Comparison of ENCODE assay signal across 12 mouse cellular contexts in genomic region chr7:19564455-19564854, GRCm38 (mm10). TPM values are rescaled to one million over a fixed set of nuclear protein-coding genes. Genes with fewer than 3 reads are reported as not detected.
DNase-seq lines count a peak whose midpoint lies in the region; ATAC-seq and TF ChIP-seq lines count a peak whose summit lies in the region.
"Had no signal": no experiment of that assay in that cellular context is flagged by ENCODE, and none has a peak within 500 bp of the region (broad histone marks: within the 10 kb centered on the region; RNA-seq: fewer than 3 reads in every experiment).

No protein-coding gene starts in this region.

- whole genome bisulfite sequencing in forebrain, postnatal 0 days: 90% methylated on average over 4 of the region's 4 CpGs
- 91% methylated on average over 4 of the region's 4 CpGs for WGBS in forebrain, embryonic 16.5 days
- 82% methylated on average over 4 of the region's 4 CpGs for WGBS in liver, embryonic 16.5 days (ENCODE audit: insufficient replicate concordance)
- WGBS in hindbrain, embryonic 10.5 days: 91% methylated on average over 4 of the region's 4 CpGs

- H3K9ac ChIP-seq in forebrain, postnatal 0 days: no peak overlapping the region
- no peak overlapping the region for H3K9ac ChIP-seq in forebrain, embryonic 16.5 days (replicated peaks; ENCODE audit: low read depth, low read length)
- H3K9ac ChIP-seq in liver, embryonic 16.5 days (ENCODE audit: low read depth, low read length): peak overlapping the region; percentile 23; the same call in 1 of the 2 replicates
- H3K9ac ChIP-seq: embryonic facial prominence, embryonic 12.5 days had no signal

- H3K36me3 ChIP-seq in forebrain, postnatal 0 days (ENCODE audit: insufficient read depth): peaks cover 26% of the 10 kb centered on the region
- H3K36me3 ChIP-seq in forebrain, embryonic 16.5 days (ENCODE audit: control insufficient read depth, insufficient read depth): peaks cover 12% of the 10 kb centered on the region
- H3K36me3 ChIP-seq in liver, embryonic 16.5 days (ENCODE audit: control insufficient read depth, insufficient read depth): peaks cover 17% of the 10 kb centered on the region
- peaks cover 47% of the 10 kb centered on the region for H3K36me3 ChIP-seq in hindbrain, embryonic 10.5 days

- H3K4me1 ChIP-seq in forebrain, postnatal 0 days (ENCODE audit: insufficient read depth): 0 out of 2 replicates have a peak, but pooled peaks cover 19% of the 10 kb centered on the region
- H3K4me1 ChIP-seq in forebrain, embryonic 16.5 days (replicated peaks; ENCODE audit: control insufficient read depth, insufficient read depth, low read length): peaks cover 27% of the 10 kb centered on the region
- peaks cover 47% of the 10 kb centered on the region for H3K4me1 ChIP-seq in liver, embryonic 16.5 days (ENCODE audit: control insufficient read depth, low read depth, low read length)
- peaks cover 36% of the 10 kb centered on the region for H3K4me1 ChIP-seq in hindbrain, embryonic 10.5 days (replicated peaks)

- TF ChIP-seq CTCF in forebrain, postnatal 0 days (IDR thresholded peaks at IDR 0.05; ENCODE audit: low read depth): peak; percentile 31; the same call in 1 of the 2 replicates

- DNase-seq in forebrain, postnatal 0 days: no peak
- peak; percentile 42 for DNase-seq in lung, postnatal 10 days
- no peak for DNase-seq in lung, adult 18-20 months
- peak; percentile 57 for DNase-seq in NIH3T3 (ENCODE audit: low read depth)
- no peak for DNase-seq in retina, postnatal 1 day
- no peak for DNase-seq in hindbrain, embryonic 10.5 days (ENCODE audit: low spot score)
- DNase-seq: midbrain, embryonic 14.5 days had no signal

- no peak overlapping the region for H3K27ac ChIP-seq in forebrain, postnatal 0 days (ENCODE audit: low read depth, low read length)
- no peak overlapping the region for H3K27ac ChIP-seq in forebrain, embryonic 16.5 days (ENCODE audit: low read length)
- peak overlapping the region; percentile 96 for H3K27ac ChIP-seq in liver, embryonic 16.5 days (ENCODE audit: low read length)
- no peak overlapping the region for H3K27ac ChIP-seq in hindbrain, embryonic 10.5 days
- H3K27ac ChIP-seq: embryonic facial prominence, embryonic 12.5 days had no signal

- ATAC-seq in forebrain, postnatal 0 days: no peak
- ATAC-seq in forebrain, embryonic 16.5 days: no peak
- no peak for ATAC-seq in liver, embryonic 16.5 days (ENCODE audit: low read depth)

- H3K27me3 ChIP-seq in forebrain, postnatal 0 days (ENCODE audit: insufficient read depth, low read length): no peaks in the 10 kb centered on the region
- no peaks in the 10 kb centered on the region for H3K27me3 ChIP-seq in forebrain, embryonic 16.5 days (replicated peaks; ENCODE audit: control insufficient read depth, insufficient read depth, low read length)
- H3K27me3 ChIP-seq in liver, embryonic 16.5 days (ENCODE audit: control insufficient read depth, insufficient read depth, low read depth, low read length): no peaks in the 10 kb centered on the region
- no peaks in the 10 kb centered on the region for H3K27me3 ChIP-seq in hindbrain, embryonic 10.5 days (ENCODE audit: insufficient read depth, poor library complexity, severe bottlenecking)
- H3K27me3 ChIP-seq: embryonic facial prominence, embryonic 12.5 days had no signal

- H3K4me2 ChIP-seq in forebrain, postnatal 0 days (ENCODE audit: low read depth): no peak overlapping the region
- H3K4me2 ChIP-seq in forebrain, embryonic 16.5 days (ENCODE audit: low read length): no peak overlapping the region
- H3K4me2 ChIP-seq in liver, embryonic 16.5 days (ENCODE audit: low read depth, low read length): peak overlapping the region; percentile 96
- H3K4me2 ChIP-seq: embryonic facial prominence, embryonic 12.5 days had no signal

- H3K4me3 ChIP-seq in forebrain, postnatal 0 days (ENCODE audit: low read depth, low read length): no peak overlapping the region
- no peak overlapping the region for H3K4me3 ChIP-seq in forebrain, embryonic 16.5 days (replicated peaks; ENCODE audit: low read length)
- H3K4me3 ChIP-seq in liver, embryonic 16.5 days (ENCODE audit: low read depth, low read length): peak overlapping the region; percentile 97; the same call in 1 of the 2 replicates
- no peak overlapping the region for H3K4me3 ChIP-seq in hindbrain, embryonic 10.5 days
- H3K4me3 ChIP-seq: embryonic facial prominence, embryonic 12.5 days had no signal

- no peaks in the 10 kb centered on the region for H3K9me3 ChIP-seq in forebrain, postnatal 0 days (ENCODE audit: low read length)
- H3K9me3 ChIP-seq in forebrain, embryonic 16.5 days (ENCODE audit: control insufficient read depth, low read length): 0 out of 2 replicates have a peak, but pooled peaks cover 3% of the 10 kb centered on the region
- H3K9me3 ChIP-seq in liver, embryonic 16.5 days (replicated peaks; ENCODE audit: control insufficient read depth, low read length): no peaks in the 10 kb centered on the region
- peaks cover 10% of the 10 kb centered on the region for H3K9me3 ChIP-seq in hindbrain, embryonic 10.5 days

RNA-seq across cellular contexts. Expression of gene Ppp1r37, which starts 1.6 kb away (rescaled TPM):
- 86.4 and 87.8 TPM in 2 replicates for total RNA-seq in forebrain, postnatal 0 days (2014; rRNA removed)
- 23.4 and 27.2 TPM in 2 replicates for polyA plus RNA-seq in forebrain, postnatal 0 days (2015; fragmentation: Nextera tagmentation; extraction: Ambion mirVana)
- polyA plus RNA-seq in forebrain, embryonic 16.5 days (2015; fragmentation: Nextera tagmentation; extraction: Ambion mirVana): 31.9 and 38.8 TPM in 2 replicates
- polyA plus RNA-seq in liver, embryonic 16.5 days (2015; fragmentation: Nextera tagmentation; extraction: Ambion mirVana): 9.5 and 11.3 TPM in 2 replicates
- polyA plus RNA-seq in hindbrain, embryonic 10.5 days (2016; fragmentation: Nextera tagmentation; extraction: Ambion mirVana): 22.6 and 30.4 TPM in 2 replicates

RNA-seq across cellular contexts. Expression of gene Zfp296, which starts 12.6 kb away (rescaled TPM):
- total RNA-seq in forebrain, postnatal 0 days (2014; rRNA removed): 0.31 and 1.2 TPM in 2 replicates
- 0.09 and 0.16 TPM in 2 replicates for polyA plus RNA-seq in forebrain, postnatal 0 days (2015; fragmentation: Nextera tagmentation; extraction: Ambion mirVana)
- 0.26 TPM in 1 of 2 replicates, not detected in the other for polyA plus RNA-seq in forebrain, embryonic 16.5 days (2015; fragmentation: Nextera tagmentation; extraction: Ambion mirVana)
- polyA plus RNA-seq in liver, embryonic 16.5 days (2015; fragmentation: Nextera tagmentation; extraction: Ambion mirVana): 0.48 and 0.59 TPM in 2 replicates
- 0.22 and 0.72 TPM in 2 replicates for polyA plus RNA-seq in hindbrain, embryonic 10.5 days (2016; fragmentation: Nextera tagmentation; extraction: Ambion mirVana)

RNA-seq across cellular contexts. Expression of gene Gemin7, which starts 12.9 kb away (rescaled TPM):
- total RNA-seq in forebrain, postnatal 0 days (2014; rRNA removed): 38.2 and 56.4 TPM in 2 replicates
- polyA plus RNA-seq in forebrain, postnatal 0 days (2015; fragmentation: Nextera tagmentation; extraction: Ambion mirVana): 145 and 148 TPM in 2 replicates
- 120 and 124 TPM in 2 replicates for polyA plus RNA-seq in forebrain, embryonic 16.5 days (2015; fragmentation: Nextera tagmentation; extraction: Ambion mirVana)
- 71.1 and 74.2 TPM in 2 replicates for polyA plus RNA-seq in liver, embryonic 16.5 days (2015; fragmentation: Nextera tagmentation; extraction: Ambion mirVana)
- polyA plus RNA-seq in hindbrain, embryonic 10.5 days (2016; fragmentation: Nextera tagmentation; extraction: Ambion mirVana): 177 and 188 TPM in 2 replicates

RNA-seq across cellular contexts. Expression of gene Clasrp, which starts 39.8 kb away (rescaled TPM):
- 56.0 and 89.0 TPM in 2 replicates for total RNA-seq in forebrain, postnatal 0 days (2014; rRNA removed)
- 50.1 and 56.8 TPM in 2 replicates for polyA plus RNA-seq in forebrain, postnatal 0 days (2015; fragmentation: Nextera tagmentation; extraction: Ambion mirVana)
- 57.2 and 57.6 TPM in 2 replicates for polyA plus RNA-seq in forebrain, embryonic 16.5 days (2015; fragmentation: Nextera tagmentation; extraction: Ambion mirVana)
- polyA plus RNA-seq in liver, embryonic 16.5 days (2015; fragmentation: Nextera tagmentation; extraction: Ambion mirVana): 9.4 and 11.4 TPM in 2 replicates
- polyA plus RNA-seq in hindbrain, embryonic 10.5 days (2016; fragmentation: Nextera tagmentation; extraction: Ambion mirVana): 57.5 and 68.8 TPM in 2 replicates

RNA-seq across cellular contexts. Expression of gene Nkpd1, which starts 46.8 kb away (rescaled TPM):
- 2.0 and 3.4 TPM in 2 replicates for total RNA-seq in forebrain, postnatal 0 days (2014; rRNA removed)
- 1.1 and 2.3 TPM in 2 replicates for polyA plus RNA-seq in forebrain, postnatal 0 days (2015; fragmentation: Nextera tagmentation; extraction: Ambion mirVana)
- 0.81 and 0.90 TPM in 2 replicates for polyA plus RNA-seq in forebrain, embryonic 16.5 days (2015; fragmentation: Nextera tagmentation; extraction: Ambion mirVana)
- not detected in 2 replicates for polyA plus RNA-seq in liver, embryonic 16.5 days (2015; fragmentation: Nextera tagmentation; extraction: Ambion mirVana)
- 0.09 and 0.10 TPM in 2 replicates for polyA plus RNA-seq in hindbrain, embryonic 10.5 days (2016; fragmentation: Nextera tagmentation; extraction: Ambion mirVana)
- total RNA-seq: gastrocnemius, adult 18-20 months; heart, postnatal 25 days had no signal

Comparison
In these comparisons a context has a peak if more than half of its experiments do, and no peak if none do; other contexts are left out.
1. DNase-seq: peak in lung, postnatal 10 days (single experiment) and NIH3T3 (single experiment); none in forebrain, postnatal 0 days (single experiment), lung, adult 18-20 months (0 of 2), retina, postnatal 1 day (single experiment) and hindbrain, embryonic 10.5 days (single experiment).